Mouse (Mus musculus): Measurements from ENCODE around the gene Olfr293.

The Olfr293 gene

DNA sequence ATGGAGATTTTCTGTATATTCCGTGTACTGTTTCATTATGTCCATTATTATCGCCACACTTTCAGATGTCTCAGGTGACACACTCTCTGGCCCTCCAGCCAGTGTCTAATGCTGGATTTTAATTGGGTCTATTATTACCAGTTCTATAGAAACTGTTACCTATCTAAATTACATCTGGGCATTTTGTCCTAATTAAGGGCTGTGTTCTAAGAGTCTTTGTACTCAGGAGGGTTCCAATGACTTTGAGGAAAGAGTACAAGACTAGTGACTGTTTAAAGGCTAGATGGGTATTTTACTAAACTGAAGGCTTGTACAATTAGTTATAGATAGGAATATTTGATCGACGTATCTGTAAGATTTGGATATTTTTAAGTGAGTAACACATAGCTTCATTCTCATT, at the start of gene Olfr293:
Olfr293 (plus strand) TSS at position 301 of the 400 bp plus-strand sequence.
- DNase-seq (ENCODE audit: low read depth), result no peak

DNA sequence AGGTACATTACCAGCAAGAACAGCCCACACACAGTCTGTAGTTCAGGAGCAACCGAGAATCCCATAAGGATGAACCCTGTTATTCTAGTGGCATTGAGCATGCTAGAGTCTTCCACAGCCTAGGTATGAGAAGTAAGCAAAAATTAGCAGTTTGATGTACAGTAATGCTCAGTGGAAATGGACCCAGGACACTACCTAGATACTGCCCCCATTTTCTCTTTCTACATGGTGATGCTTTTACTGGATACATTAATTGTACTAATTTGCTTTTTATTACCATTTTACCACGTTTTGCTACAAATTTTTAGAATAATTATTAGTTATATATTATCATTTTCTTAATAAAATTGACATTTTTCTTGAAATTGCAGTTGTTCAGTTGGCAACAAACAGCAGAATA, 32.3 kb upstream of the Olfr293 start, which contains the start of gene Olfr294:
Olfr294 (minus strand) TSS at position 101 of the 400 bp plus-strand sequence.
- no peak for DNase-seq (ENCODE audit: low read depth)

DNA sequence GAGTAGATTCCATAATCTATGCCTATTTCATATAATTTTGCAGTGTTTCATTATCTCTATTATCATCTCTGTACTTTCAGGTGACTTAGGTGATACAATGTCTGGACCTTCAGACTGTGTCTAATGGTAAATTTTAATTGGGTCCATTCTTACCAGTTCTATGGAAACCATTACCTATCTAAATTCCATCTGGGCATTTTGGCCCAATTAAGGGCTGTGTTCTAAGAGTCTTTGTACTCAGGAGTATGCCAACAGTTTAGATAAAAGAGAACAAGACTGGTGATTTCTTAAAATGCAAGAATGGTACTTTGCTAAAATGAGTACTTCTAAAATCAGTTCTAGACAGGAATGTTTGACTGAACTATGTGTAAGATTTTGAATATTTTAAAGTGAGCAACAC, 39.2 kb downstream of the Olfr293 start, which contains the start of gene Olfr292:
Olfr292 (plus strand) TSS at position 301 of the 400 bp plus-strand sequence.
- no peak for DNase-seq (ENCODE audit: low read depth)

Measured in naive thymus-derived CD4-positive, alpha-beta T cell, adult 2 months (primary cell).